Mouse (Mus musculus) Patski (cell line): ENCODE measurements at regions not wholly inside any gene's neighbourhood (a gene's known extent, or its start where the extent isn't known, plus 50 kb on each side); places are given as distances from the start of the nearest gene placed in this dataset.

ENCODE experiments used
- ATAC-seq: fragments of 100-300 bp; one replicate; pipeline ENCODE4 v1.8.0; 2021
- CTCF ChIA-PET: fragments of 350-600 bp; sonication (Branson Sonifier 250); formaldehyde crosslinking; loops from one replicate; lab custom pipeline; 2022; ENCODE audit warnings: inconsistent platforms; lab: Charles Lee
- POLR2A ChIA-PET: fragments of 350-600 bp; sonication (Branson Sonifier 250); formaldehyde crosslinking; loops from one replicate; lab custom pipeline; 2022; ENCODE audit warnings: antibody characterized with exemption, inconsistent platforms; lab: Charles Lee
- DNase-seq: peaks from one replicate; pipeline ENCODE4 v3.0.0-alpha.2; 2011; ENCODE audit warnings: low read depth, low spot score
- H3K27me3 ChIP-seq: fragments of 371-371 bp; one replicate; pipeline ENCODE4 v1.5.1; 2021
- CTCF ChIP-seq: fragments of 100-300 bp; IDR thresholded peaks from one replicate; pipeline ENCODE4 v1.5.1; 2021
- in situ Hi-C: fragments of 300-500 bp; cut with MboI; formaldehyde crosslinking; loops from 3 replicates; pipeline ENCODE4 v1.11.1; 2018; ENCODE audit warnings: low pct_unique_long_range_greater_than_20kb, mixed read lengths

- DNase-seq (no peak), ATAC-seq (no peak)
- ChIA-PET POLR2A (no interaction called here), CTCF (no interaction called here)
- in situ Hi-C loops, result no loop called here
- TF ChIP-seq CTCF, result no peak
- peaks cover 25% of the 10 kb centered on the region for H3K27me3 ChIP-seq
Observed at GRCm38 (mm10) chr14:47890251-47891198, 230.1 kb upstream of the Peli2 start.

GRCm38 (mm10) chr14:47896581-47896980, 224.0 kb upstream of the Peli2 start:
- POLR2A ChIA-PET, result no interaction called here
- peaks cover 20% of the 10 kb centered on the region for H3K27me3 ChIP-seq
- no peak for ATAC-seq
- no peak for DNase-seq
- no peak for TF ChIP-seq CTCF
- in situ Hi-C loops, result no loop called here
- CTCF ChIA-PET, result no interaction called here

GRCm38 (mm10) chr14:47897907-47898530, 222.6 kb upstream of the Peli2 start:
- ChIA-PET POLR2A (no interaction called here), CTCF (no interaction called here)
- peaks cover 9% of the 10 kb centered on the region for H3K27me3 ChIP-seq
- no peak for TF ChIP-seq CTCF
- in situ Hi-C loops, result no loop called here
- ATAC-seq (no peak), DNase-seq (no peak)

- ATAC-seq, result no peak
- in situ Hi-C loops, result no loop called here
Observed at GRCm38 (mm10) chr14:47898605-47899004, 222.0 kb upstream of the Peli2 start.

GRCm38 (mm10) chr14:47905334-47905733, 215.3 kb upstream of the Peli2 start:
- ATAC-seq (no peak), DNase-seq (no peak)
- peaks cover 9% of the 10 kb centered on the region for H3K27me3 ChIP-seq
- in situ Hi-C loops, result no loop called here
- no peak for TF ChIP-seq CTCF
- POLR2A ChIA-PET, result no interaction called here
- CTCF ChIA-PET, result no interaction called here

More at GRCm38 (mm10) chr14:47898605-47899004, 222.0 kb upstream of the Peli2 start:
- DNase-seq, result no peak
- CTCF ChIA-PET, result no interaction called here
- POLR2A ChIA-PET, result no interaction called here
- no peak for TF ChIP-seq CTCF
- peaks cover 10% of the 10 kb centered on the region for H3K27me3 ChIP-seq

GRCm38 (mm10) chr14:47909129-47909528, 211.5 kb upstream of the Peli2 start:
- DNase-seq (no peak), ATAC-seq (no peak)
- ChIA-PET CTCF (no interaction called here), POLR2A (no interaction called here)
- no peak for TF ChIP-seq CTCF
- peaks cover 4% of the 10 kb centered on the region for H3K27me3 ChIP-seq
- in situ Hi-C loops, result no loop called here

- CTCF ChIA-PET, result no interaction called here
- POLR2A ChIA-PET, result no interaction called here
- in situ Hi-C loops, result no loop called here
- DNase-seq, result no peak
- no peak for ATAC-seq
- TF ChIP-seq CTCF, result no peak
- H3K27me3 ChIP-seq, result no peaks in the 10 kb centered on the region
Observed at GRCm38 (mm10) chr14:47910741-47911295, 209.8 kb upstream of the Peli2 start.

GRCm38 (mm10) chr14:47911546-47912545, 208.8 kb upstream of the Peli2 start:
- TF ChIP-seq CTCF, result no peak
- no peaks in the 10 kb centered on the region for H3K27me3 ChIP-seq
- DNase-seq (no peak), ATAC-seq (no peak)
- CTCF ChIA-PET, result no interaction called here
- POLR2A ChIA-PET, result no interaction called here
- in situ Hi-C loops, result no loop called here

GRCm38 (mm10) chr14:47915621-47916020, 205.0 kb upstream of the Peli2 start:
- ChIA-PET CTCF (no interaction called here), POLR2A (no interaction called here)
- in situ Hi-C loops, result no loop called here
- H3K27me3 ChIP-seq, result no peaks in the 10 kb centered on the region
- TF ChIP-seq CTCF, result no peak
- DNase-seq (no peak), ATAC-seq (no peak)
